Mouse (Mus musculus): Measurements from ENCODE around the gene Hif3a.

- TF ChIP-seq CTCF (IDR thresholded peaks at IDR 0.05; ENCODE audit: low read depth) (no peak), EP300 (IDR thresholded peaks at IDR 0.05; ENCODE audit: low read depth) (no peak)
These were observed 50.2 kb downstream of the Hif3a start for GRCm38 (mm10) chr7:17011909-17012590.

All from liver, postnatal 0 days (tissue).